Mouse (Mus musculus): ENCODE data around the gene Tmem185a.
A peak's percentile ranks its signal among the peaks of the same experiment; 100 is the strongest.
"Not testable (repeated sequence)": the region's sequence is repeated elsewhere in the genome, so short reads cannot be mapped to it uniquely, and the experiment has no call there.

The Tmem185a gene

DNA sequence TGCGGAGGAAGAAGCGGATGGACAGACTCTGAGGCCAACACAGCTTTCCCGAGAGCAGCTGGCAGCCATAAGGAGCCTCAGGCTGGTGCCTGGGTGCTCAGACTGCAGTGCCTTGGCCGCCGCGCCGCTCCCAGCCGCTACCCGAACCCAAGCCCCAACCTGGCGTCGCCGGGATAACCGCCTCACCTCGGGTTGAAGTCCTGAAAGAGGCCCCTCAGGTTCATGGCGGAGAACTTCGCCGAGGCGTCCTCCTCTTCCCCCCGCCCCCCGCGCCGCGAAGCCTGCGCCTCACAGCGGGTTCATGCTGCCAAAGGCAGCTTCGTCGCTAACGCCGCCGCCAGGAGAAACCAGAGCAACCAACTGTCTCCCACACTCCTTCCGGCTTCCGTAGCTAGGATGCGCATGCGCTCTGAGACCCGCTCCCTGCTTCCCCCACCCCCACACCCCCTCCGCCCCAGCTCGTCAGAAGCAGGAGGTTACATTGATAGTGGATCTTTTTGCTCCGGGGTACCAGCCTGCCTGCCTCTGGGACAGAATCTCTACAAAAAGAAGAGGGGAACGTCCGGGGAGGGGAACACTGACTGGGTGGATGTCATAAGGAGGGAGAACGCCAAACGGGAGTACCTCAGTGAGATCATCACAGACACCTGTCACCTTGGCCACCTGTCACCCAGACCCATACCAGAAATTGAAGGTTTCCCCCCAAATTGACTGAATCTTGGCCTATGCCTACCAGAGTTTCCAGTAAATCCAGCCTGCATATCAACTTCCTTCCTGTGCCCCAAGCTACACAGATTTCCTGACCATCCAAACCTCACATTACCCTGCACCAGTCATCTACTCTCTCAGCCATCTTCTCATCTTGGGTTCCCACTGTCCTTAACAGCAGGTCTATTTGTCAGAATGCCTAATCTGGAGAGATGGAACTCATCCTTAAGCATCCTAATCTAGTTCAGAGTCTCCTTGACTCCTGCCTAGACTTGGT lies at the start of gene Tmem185a:
Gene Tmem185a (minus strand): TSS at position 389 of the 985 bp plus-strand sequence.
- peak; percentile 66 to 83 for DNase-seq (ENCODE audit: low spot score in 2 of 2)

DNA sequence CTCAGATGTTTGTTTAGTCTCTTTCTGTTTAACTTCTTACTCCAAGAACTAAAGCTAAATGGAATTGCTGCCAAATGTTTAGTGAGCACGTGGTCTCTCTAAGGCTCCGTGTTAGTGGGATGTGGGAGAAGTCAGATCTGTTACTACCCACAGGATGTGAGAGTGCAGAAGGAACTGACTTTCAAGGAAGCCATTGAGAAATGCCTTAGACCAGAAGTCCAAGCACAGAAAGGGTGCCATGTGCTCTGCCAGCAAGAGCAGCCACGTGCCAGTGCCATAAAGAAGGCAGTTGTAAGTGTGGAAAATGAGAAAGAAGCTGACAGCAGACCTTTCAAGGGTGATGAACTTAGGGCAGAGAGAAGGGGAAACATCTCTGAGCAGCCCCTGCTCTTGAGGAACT lies 37.4 kb upstream of the Tmem185a start:
- not testable (repeated sequence) for DNase-seq (ENCODE audit: low spot score in 2 of 2)

DNA sequence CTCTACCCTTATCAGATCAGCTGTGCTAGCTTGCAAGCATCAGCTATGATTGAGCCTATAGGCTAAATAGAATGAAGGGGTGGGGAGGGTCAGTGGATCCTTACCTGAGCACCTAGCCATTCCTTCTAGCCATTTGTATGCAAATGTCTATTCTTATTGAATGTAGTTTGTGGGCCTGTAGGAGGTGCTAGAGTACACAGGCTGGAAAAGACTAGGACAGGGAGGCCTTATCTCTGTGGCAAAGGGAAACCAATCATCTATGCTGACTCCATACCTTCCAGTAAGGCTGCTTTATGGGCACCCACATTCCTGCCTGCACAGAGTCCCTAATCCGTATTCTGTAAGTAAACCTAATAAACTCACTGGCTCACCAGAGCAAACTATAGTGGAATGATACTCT lies 10.3 kb upstream of the Tmem185a start:
- not testable (repeated sequence) for DNase-seq (ENCODE audit: low spot score in 2 of 2)

DNA sequence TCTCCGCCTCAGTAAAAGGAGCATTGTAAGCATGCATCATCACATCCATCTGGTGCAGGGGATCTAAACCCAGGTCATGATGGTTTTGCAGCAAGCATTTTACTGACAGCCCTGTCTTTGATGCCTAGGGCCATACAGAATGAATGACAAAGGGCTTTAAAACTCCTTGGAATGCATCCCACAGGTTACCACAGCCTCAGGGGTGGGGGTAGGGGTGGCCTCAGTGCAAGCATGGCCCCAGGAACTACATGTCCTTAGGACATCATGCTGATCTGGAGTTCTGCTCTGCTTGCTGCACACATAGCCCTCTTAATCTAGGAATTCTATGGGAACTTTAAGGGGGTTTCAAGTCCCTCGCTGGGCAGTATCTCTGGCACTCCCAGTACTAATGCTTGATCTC lies 5.2 kb upstream of the Tmem185a start:
- no peak for DNase-seq (ENCODE audit: low spot score in 2 of 2)

DNA sequence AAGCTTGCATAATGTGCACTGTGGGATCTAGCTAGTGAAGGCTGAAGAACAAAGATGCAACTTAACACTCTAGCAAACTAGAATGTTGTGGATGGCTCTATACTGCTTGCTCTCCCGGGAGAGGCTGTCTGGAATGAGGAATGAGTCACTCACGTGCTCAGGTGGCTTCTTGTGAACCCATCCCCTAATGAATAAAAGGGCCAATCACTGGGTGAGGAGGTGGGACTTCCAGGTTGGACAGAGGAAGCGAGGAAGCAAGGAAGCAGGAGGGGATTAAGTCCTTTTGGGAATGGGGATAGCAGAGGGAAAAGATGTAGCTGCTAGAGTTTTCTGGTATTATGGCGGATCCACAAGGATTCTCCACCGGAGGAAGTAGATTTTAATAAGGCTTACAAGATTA lies 1.7 kb upstream of the Tmem185a start:
- no peak for DNase-seq (ENCODE audit: low spot score in 2 of 2)

DNA sequence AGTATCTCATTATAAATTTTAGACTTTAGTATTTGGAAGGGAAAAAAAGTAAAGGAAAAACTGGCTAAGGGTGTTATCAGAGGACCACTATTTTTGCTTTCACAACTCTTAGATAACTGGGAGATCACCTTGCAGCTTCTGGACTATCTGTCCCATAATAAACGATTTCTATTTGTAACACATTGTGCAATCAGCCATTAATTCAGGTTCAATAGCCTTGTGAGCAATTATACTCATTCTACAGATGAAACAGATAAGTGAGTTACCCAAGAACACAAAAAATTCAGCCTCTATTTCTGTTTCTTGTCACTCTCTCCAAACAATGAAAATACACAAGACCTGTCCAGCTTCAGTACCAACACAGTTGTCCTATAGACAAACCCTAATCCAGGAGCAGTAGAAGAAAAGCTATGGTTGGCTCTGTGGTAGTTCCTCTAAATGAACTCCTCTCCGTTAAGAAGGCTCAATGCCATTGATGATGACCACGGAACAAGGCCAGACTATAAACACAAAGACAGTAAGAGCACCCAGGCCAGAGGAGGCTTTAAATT lies 1.7 kb downstream of the Tmem185a start:
- no peak for DNase-seq (ENCODE audit: low spot score in 2 of 2)

DNA sequence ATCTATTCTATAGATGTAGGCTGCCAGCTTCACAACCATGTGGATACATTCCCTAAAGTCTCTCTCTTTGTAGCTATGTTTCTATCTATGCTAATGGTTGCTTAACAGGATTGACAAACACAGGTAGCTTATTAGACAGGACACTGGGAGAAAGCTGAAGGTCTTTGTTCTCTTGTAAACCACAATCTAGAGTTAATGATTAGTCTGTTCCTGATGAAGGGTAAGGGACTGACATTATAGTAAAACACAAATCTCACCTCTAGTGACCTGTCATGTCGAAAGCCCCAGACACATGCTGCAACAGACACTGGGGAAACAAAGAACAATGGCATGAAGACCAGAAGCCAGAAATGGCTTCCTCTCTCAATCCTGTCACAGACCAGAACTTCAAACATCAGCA lies 10.1 kb downstream of the Tmem185a start:
- no peak for DNase-seq (ENCODE audit: low spot score in 2 of 2)

DNA sequence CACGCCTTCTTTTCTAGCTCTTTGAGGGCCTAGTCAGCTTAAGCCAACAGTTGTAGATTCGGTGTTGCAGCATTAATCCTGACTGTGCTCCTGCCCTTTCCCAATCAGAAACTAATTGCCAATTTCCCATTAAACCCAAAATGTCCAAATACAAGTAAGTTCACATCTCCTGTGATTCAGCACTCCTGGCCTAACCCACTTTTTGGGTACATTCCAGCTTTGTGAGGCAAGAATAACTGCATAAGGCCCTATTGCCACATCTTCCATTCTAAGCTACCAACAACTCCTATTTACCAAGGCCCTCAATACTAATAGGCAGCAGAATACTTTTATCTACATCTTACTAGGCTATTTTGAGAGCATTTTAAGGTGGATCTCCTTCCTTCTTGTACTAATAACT lies 11.5 kb downstream of the Tmem185a start:
- DNase-seq (ENCODE audit: low spot score in 2 of 2): no peak

DNA sequence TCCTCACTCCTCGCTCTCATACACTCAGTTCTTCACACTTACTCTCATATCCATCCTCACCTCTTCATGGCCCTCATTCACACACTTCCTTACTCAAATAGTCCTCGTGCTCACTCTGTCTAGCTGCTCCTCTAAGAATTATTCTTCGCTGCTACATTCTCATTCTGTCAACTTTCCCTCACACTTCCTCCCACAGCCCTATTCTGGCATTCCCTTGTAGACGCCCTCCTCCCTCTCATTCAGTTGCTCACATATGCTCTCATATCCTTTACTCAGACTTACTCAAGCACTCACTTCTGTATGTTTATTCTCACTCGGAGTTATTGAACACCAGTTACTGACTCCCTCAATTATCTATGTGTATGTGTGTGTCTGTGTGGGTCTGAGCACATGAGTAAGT lies 13.4 kb downstream of the Tmem185a start:
- no peak for DNase-seq (ENCODE audit: low spot score in 2 of 2)

DNA sequence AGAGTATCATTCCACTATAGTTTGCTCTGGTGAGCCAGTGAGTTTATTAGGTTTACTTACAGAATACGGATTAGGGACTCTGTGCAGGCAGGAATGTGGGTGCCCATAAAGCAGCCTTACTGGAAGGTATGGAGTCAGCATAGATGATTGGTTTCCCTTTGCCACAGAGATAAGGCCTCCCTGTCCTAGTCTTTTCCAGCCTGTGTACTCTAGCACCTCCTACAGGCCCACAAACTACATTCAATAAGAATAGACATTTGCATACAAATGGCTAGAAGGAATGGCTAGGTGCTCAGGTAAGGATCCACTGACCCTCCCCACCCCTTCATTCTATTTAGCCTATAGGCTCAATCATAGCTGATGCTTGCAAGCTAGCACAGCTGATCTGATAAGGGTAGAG lies 24.6 kb downstream of the Tmem185a start:
- not testable (repeated sequence) for DNase-seq (ENCODE audit: low spot score in 2 of 2)

DNA sequence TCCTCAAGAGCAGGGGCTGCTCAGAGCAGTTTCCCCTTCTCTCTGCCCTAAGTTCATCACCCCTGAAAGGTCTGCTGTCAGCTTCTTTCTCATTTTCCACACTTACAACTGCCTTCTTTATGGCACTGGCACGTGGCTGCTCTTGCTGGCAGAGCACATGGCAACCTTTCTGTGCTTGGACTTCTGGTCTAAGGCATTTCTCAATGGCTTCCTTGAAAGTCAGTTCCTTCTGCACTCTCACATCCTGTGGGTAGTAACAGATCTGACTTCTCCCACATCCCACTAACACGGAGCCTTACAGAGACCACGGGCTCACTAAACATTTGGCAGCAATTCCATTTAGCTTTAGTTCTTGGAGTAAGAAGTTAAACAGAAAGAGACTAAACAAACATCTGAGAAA lies 51.5 kb downstream of the Tmem185a start:
- peak in 1 of 2 experiments; percentile 28 for DNase-seq (ENCODE audit: low spot score in 2 of 2)

All from spleen, postnatal 4 days (tissue).